Mouse (Mus musculus) kidney, postnatal 0 days (tissue): Measurements from ENCODE around the gene AI464131. TPM values are rescaled to one million over a fixed set of nuclear protein-coding genes. Genes with fewer than 3 reads are reported as not detected.
A peak's percentile ranks its signal among the peaks of the same experiment; 100 is the strongest.
"Not testable (repeated sequence)": the region's sequence is repeated elsewhere in the genome, so short reads cannot be mapped to it uniquely, and the experiment has no call there.

Experiments used
- ATAC-seq: fragments of 200-750 bp; cut with Nextera tagmentation; replicated peaks from 2 replicates; pipeline ENCODE4 v1.8.0; 2017; ENCODE audit warnings: low read depth, moderate number of reproducible peaks, moderate TSS enrichment, moderate library complexity; ENCODE audit not compliant: low FRiP score
- DNase-seq: peaks from one replicate; pipeline ENCODE4 v3.0.0-alpha.2; 2016; ENCODE audit warnings: low spot score
- H3K27ac ChIP-seq: fragments of 300-500 bp; sonication (generic); 2 replicates; pipeline ENCODE4 v1.5.1; 2014; ENCODE audit warnings: mild to moderate bottlenecking
- H3K27me3 ChIP-seq: fragments of 300-500 bp; sonication (generic); 2 replicates; pipeline ENCODE4 v1.6.1; 2014; ENCODE audit warnings: low read length, mixed read lengths; ENCODE audit not compliant: insufficient read depth
- H3K36me3 ChIP-seq: fragments of 300-500 bp; sonication (generic); 2 replicates; pipeline ENCODE4 v1.6.1; 2014; ENCODE audit warnings: low read length, mixed read lengths; ENCODE audit not compliant: insufficient read depth
- H3K4me1 ChIP-seq: fragments of 300-500 bp; sonication (generic); replicated peaks from 2 replicates; pipeline ENCODE4 v1.6.1; 2014; ENCODE audit warnings: antibody characterized with exemption, low read length, mixed read lengths; ENCODE audit not compliant: insufficient read depth
- H3K4me2 ChIP-seq: fragments of 300-500 bp; sonication (generic); 2 replicates; pipeline ENCODE4 v1.6.1; 2014; ENCODE audit warnings: mild to moderate bottlenecking, low read length, moderate library complexity, mixed read lengths
- H3K4me3 ChIP-seq: fragments of 300-500 bp; sonication (generic); replicated peaks from 2 replicates; pipeline ENCODE4 v1.5.1; 2014; ENCODE audit warnings: low read depth, low read length
- H3K9ac ChIP-seq: fragments of 300-500 bp; sonication (generic); 2 replicates; pipeline ENCODE4 v1.6.1; 2014; ENCODE audit warnings: low read depth, low read length
- H3K9me3 ChIP-seq: fragments of 300-500 bp; sonication (generic); replicated peaks from 2 replicates; pipeline ENCODE4 v1.6.1; 2016; ENCODE audit warnings: low read length, inconsistent platforms, mixed read lengths
- CTCF ChIP-seq: IDR thresholded peaks from 2 replicates; pipeline ENCODE4 v1.5.1; 2016; ENCODE audit warnings: antibody characterized with exemption, low read depth, mild to moderate bottlenecking, moderate library complexity
- WGBS: fragments of 180-500 bp; shearing (Covaris S2); extraction: QIAGEN DNeasy Blood & Tissue Kit; methylation state at CpG from one replicate; pipeline ENCODE4 v1.1.7; 2014; 5-methylcytosine and 5-hydroxymethylcytosine counted together
- polyA plus RNA-seq: library from polyadenylated mRNA; unstranded; fragments of >200 nt; fragmentation: Nextera tagmentation; extraction: Ambion mirVana; gene quantifications from 2 replicates; pipeline ENCODE4 v1.2.1, GENCODE M21; 2015

The AI464131 gene
- polyA plus RNA-seq, 1 experiment from 2014 or later = 5.3 TPM

DNA sequence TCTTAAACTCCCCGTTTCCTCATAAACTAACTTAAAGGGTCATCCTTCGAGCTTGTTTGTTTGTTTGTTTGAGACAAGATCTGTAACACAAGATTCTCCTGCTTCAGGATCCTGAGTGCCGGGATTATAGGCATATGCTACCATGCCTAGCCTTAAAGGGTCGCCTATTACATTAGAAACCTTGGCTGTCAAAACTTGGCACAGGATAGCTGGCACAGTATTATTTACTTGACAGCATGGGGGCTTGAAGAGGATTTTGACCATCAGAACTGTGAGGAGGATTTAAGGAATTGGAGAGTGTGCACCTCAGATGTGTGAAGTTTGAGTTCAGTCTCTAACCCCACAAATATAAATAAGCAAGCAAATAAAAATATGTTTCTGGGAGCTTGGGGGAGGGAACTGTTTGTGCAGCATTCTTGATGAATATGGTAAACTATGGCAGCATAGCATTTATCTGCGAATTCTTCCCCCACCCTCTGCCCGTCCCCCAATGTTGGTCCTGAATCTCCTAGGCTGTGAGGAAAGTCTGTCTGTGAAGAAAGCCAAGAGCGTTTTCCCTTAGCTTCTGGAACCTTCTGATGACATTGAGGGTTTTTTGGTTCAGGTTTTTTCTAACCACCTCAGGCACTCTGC lies 32.7 kb downstream of the AI464131 start:
- DNase-seq (no peak), ATAC-seq (no peak)
- H3K9ac ChIP-seq = no peak overlapping the region
- H3K27me3 ChIP-seq = no peaks in the 10 kb centered on the region
- no peak for TF ChIP-seq CTCF
- 67% methylated on average over 7 of the region's 7 CpGs for WGBS
- H3K4me1 ChIP-seq = no peaks in the 10 kb centered on the region
- H3K4me2 ChIP-seq = no peak overlapping the region
- H3K9me3 ChIP-seq = no peaks in the 10 kb centered on the region
- H3K4me3 ChIP-seq = no peak overlapping the region
- H3K27ac ChIP-seq = no peak overlapping the region
- H3K36me3 ChIP-seq = no peaks in the 10 kb centered on the region

DNA sequence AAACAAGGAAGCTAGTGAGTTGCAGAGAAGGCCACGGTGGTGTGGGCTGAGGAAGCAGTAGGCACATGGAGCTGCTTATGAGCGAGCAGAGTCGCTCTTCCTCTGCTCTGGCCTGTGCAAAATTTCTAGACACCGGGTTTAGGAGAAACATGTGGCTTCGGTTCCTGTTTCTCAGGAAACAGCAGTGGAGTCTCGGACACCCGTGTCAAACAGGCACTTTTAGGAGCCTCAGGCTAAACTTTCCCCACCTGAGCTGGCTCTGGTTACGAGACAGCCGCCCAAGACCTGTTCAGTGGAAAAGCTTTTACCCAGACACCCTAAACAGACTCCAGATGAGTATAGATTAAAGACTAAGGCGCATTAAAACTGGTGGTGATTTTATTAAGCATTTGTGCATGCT lies 33.7 kb downstream of the AI464131 start:
- no peaks in the 10 kb centered on the region for H3K4me1 ChIP-seq
- H3K4me2 ChIP-seq = no peak overlapping the region
- H3K9ac ChIP-seq = no peak overlapping the region
- no peaks in the 10 kb centered on the region for H3K27me3 ChIP-seq
- no peak overlapping the region for H3K27ac ChIP-seq
- H3K9me3 ChIP-seq = no peaks in the 10 kb centered on the region
- H3K4me3 ChIP-seq = no peak overlapping the region
- no peak for ATAC-seq
- 69% methylated on average over 10 of the region's 10 CpGs for WGBS
- no peak for DNase-seq
- no peaks in the 10 kb centered on the region for H3K36me3 ChIP-seq
- TF ChIP-seq CTCF = no peak

DNA sequence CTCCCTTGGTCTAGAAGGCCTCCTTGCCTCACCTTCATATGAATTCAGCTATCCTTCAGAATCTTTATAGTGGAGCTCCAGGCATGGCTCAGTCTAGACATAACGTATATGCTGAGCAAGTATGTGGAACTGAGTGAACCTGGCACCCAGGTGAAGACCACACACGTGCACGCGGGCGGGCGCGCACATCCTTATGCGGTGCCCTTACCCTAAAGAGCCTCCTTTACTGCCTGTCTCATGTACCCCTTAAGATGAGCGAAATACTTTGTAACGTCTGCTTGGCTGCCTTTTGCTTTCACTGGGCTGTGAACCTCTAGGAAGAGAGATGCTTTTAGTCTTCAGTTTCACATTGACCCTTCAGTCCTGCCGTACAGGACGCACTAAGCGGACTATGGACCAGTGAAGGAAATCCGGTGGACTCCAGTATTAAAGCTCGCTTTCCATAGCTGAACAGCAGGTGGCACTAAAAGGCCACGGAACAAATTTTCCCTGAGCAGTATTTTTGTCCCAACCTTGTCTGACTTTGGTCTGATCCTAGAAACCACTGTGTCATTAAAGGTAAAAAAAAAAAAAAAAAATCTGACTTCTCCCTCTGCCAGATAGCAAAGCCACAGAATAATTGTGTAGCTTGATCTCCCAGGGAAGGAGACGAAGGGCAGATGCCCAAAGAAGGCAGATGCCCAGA lies 34.3 kb downstream of the AI464131 start:
- Histone ChIP-seq H3K4me1 (0 out of 2 replicates have a peak, but pooled peaks cover 2% of the 10 kb centered on the region), H3K4me3 (no peak overlapping the region), H3K36me3 (no peaks in the 10 kb centered on the region), H3K27ac (no peak overlapping the region), H3K9ac (no peak overlapping the region), H3K4me2 (no peak overlapping the region), H3K9me3 (no peaks in the 10 kb centered on the region), H3K27me3 (no peaks in the 10 kb centered on the region)
- TF ChIP-seq CTCF = peak; percentile 89
- WGBS = 56% methylated on average over 17 of the region's 17 CpGs
- DNase-seq (peak; percentile 83), ATAC-seq (no peak)

DNA sequence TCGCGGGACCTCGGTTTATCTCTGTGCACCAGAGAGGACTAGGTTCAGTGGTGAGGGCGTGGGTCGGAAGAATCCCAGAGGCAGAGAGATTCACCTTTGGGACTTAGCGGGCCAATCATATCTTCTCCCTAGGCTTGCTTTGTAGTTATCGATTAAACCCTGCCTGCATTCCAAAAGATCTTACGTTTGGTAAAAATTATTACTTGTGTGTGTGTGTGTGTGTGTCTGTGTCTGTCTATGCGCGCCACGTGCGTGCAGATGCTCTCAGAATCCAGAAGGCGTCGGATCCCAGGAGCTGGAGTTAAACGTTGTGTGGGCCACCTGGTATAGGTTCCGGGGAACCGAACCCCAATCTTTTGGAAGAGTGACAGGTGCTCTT lies 37.6 kb downstream of the AI464131 start:
- Histone ChIP-seq H3K27ac (peak overlapping the region; percentile 26; the same call in 1 of the 2 replicates), H3K4me1 (0 out of 2 replicates have a peak, but pooled peaks cover 2% of the 10 kb centered on the region), H3K9me3 (no peaks in the 10 kb centered on the region), H3K4me2 (peak overlapping the region; percentile 66), H3K9ac (peak overlapping the region; percentile 70), H3K36me3 (no peaks in the 10 kb centered on the region), H3K4me3 (peak overlapping the region; percentile 60), H3K27me3 (no peaks in the 10 kb centered on the region)
- DNase-seq (no peak), ATAC-seq (no peak)
- no peak for TF ChIP-seq CTCF
- WGBS = 3% methylated on average over 17 of the region's 17 CpGs

DNA sequence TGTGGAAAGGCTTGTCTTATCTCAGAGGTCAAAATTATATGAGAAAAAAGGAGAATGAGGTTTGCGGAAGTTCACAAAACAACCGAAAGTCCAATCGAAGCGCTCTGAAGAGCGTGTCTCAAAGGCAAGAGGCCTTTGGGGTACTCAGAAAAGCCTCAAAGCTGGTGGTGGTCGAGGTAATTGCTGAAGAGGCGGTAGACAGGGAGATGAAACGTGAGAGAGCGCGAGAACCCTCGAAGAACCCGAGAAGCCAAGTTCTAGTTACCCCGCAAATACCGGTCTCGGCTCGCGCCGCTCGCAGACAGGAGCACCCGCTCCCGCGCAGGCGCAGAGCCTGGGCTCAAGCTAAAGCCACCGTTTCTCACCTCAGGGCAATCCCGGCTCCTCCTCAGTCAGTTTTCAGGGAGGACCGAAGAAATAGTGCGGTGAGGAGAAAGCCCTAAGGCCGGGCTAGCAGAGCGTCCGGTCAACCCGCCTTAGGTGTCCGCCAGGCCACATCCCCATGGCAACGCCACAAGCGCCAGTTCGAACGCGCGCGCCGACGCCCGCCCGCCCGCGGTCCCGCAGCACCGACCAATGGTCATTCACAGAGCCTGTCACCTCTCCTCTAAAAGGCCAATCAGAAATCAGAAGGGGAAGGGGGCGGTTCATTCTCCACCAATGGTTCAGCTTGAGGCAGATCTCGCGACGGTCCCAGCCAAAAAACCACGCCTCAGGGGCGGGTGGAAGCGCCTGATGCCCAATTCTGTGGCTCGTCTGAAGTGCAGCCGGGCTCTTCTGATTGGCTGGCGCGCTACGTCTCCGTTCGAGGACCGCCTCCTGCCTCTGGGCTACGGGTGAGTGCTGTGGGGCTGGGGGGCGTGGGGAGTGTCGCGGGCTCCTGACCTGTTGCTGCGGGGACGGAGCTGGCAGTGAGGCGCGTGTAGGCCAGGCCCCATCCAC lies 38.3 kb downstream of the AI464131 start, which contains the start of the genes Kif24 and Nudt2:
Gene Kif24 (minus strand): TSS at position 543 of the 942 bp plus-strand sequence.
Gene Nudt2 (plus strand): TSS at position 807 of the 942 bp plus-strand sequence.
- ATAC-seq = peak; percentile 98
- Histone ChIP-seq H3K9me3 (no peaks in the 10 kb centered on the region), H3K27ac (peak within 1 kb of the TSS; percentile 33; the same call in 1 of the 2 replicates), H3K36me3 (no peaks in the 10 kb centered on the region), H3K27me3 (no peaks in the 10 kb centered on the region), H3K4me3 (peak within 1 kb of the TSS; percentile 60), H3K9ac (peak within 1 kb of the TSS; percentile 70), H3K4me2 (peak within 1 kb of the TSS; percentile 66), H3K4me1 (0 out of 2 replicates have a peak, but pooled peaks cover 2% of the 10 kb centered on the region)
- DNase-seq = peak; percentile 100
- TF ChIP-seq CTCF = no peak
- WGBS = under 1% methylated on average over 70 of the region's 70 CpGs

DNA sequence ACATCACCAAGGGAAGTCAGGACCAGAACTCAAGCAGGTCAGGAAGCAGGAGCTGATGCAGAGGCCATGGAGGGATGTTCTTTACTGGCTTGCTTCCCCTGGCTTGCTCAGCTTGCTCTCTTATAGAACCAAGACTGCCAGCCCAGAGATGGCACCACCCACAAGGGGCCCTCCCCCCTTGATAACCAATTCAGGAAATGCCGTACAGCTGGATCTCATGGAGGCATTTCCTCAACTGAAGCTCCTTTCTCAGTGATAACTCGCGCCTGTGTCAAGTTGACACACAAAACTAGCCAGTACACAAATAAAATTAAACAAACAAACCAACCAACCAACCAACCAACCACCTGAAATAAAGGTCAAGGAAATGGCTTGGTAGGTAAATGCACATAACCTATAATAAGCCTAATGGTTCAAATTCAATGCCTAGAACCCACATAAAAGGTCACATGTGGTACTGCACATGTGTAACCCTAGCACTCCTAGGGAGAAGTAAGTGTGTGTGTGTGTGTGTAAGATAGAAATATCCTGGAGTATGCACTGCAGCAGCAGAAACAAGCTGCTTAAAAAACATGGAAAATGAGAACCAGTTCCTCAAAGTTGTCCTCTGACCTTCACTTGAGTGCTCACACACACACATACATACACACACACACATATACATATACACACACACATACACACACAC lies 39.7 kb downstream of the AI464131 start:
- not testable (repeated sequence) for H3K4me1 ChIP-seq, DNase-seq, ATAC-seq, H3K9ac ChIP-seq, H3K36me3 ChIP-seq, H3K4me3 ChIP-seq, H3K9me3 ChIP-seq, H3K27me3 ChIP-seq, H3K27ac ChIP-seq
- WGBS = 77% methylated on average over 3 of the region's 3 CpGs
- peak overlapping the region; percentile 62; the same call in 1 of the 2 replicates for H3K4me2 ChIP-seq
